Mouse (Mus musculus) hindbrain, embryonic 11.5 days (tissue): ENCODE results near the gene Fli1. TPM values are rescaled to one million over a fixed set of nuclear protein-coding genes. Genes with fewer than 3 reads are reported as not detected.

Experiments used
- ATAC-seq: fragments of 200-750 bp; cut with Nextera tagmentation; 2 replicates; pipeline ENCODE4 v1.8.0; 2017; ENCODE audit warnings: mild to moderate bottlenecking, moderate TSS enrichment, moderate library complexity; ENCODE audit not compliant: low FRiP score
- DNase-seq: peaks from one replicate; pipeline ENCODE4 v3.0.0-alpha.2; 2015; ENCODE audit warnings: low spot score
- H3K27ac ChIP-seq: fragments of 300-500 bp; sonication (generic); 2 replicates; pipeline ENCODE4 v1.5.1; 2014; ENCODE audit warnings: mild to moderate bottlenecking, low read depth, low read length
- H3K27me3 ChIP-seq: fragments of 300-500 bp; sonication (generic); 2 replicates; pipeline ENCODE4 v1.6.1; 2014; ENCODE audit warnings: mild to moderate bottlenecking, low read length, moderate library complexity, mixed read lengths; ENCODE audit not compliant: control insufficient read depth, insufficient read depth
- H3K36me3 ChIP-seq: fragments of 300-500 bp; sonication (generic); 2 replicates; pipeline ENCODE4 v1.6.1; 2014; ENCODE audit warnings: mild to moderate bottlenecking, low read length, moderate library complexity, mixed read lengths; ENCODE audit not compliant: control insufficient read depth, insufficient read depth
- H3K4me1 ChIP-seq: fragments of 300-500 bp; sonication (generic); replicated peaks from 2 replicates; pipeline ENCODE4 v1.6.1; 2014; ENCODE audit warnings: low read length, mixed read lengths; ENCODE audit not compliant: control insufficient read depth, insufficient read depth
- H3K4me2 ChIP-seq: fragments of 300-500 bp; sonication (generic); replicated peaks from 2 replicates; pipeline ENCODE4 v1.6.1; 2014; ENCODE audit warnings: mild to moderate bottlenecking, low read depth, low read length
- H3K4me3 ChIP-seq: fragments of 300-500 bp; sonication (generic); 2 replicates; pipeline ENCODE4 v1.5.1; 2014; ENCODE audit warnings: low read depth, low read length
- H3K9ac ChIP-seq: fragments of 300-500 bp; sonication (generic); 2 replicates; pipeline ENCODE4 v1.6.1; 2014; ENCODE audit warnings: low read depth, low read length
- H3K9me3 ChIP-seq: fragments of 300-500 bp; sonication (generic); 2 replicates; pipeline ENCODE4 v1.6.1; 2016; ENCODE audit warnings: low read length; ENCODE audit not compliant: control insufficient read depth
- WGBS: fragments of 180-500 bp; shearing (Covaris S2); extraction: QIAGEN DNeasy Blood & Tissue Kit; methylation state at CpG from one replicate; pipeline ENCODE4 v1.1.7; 2014; 5-methylcytosine and 5-hydroxymethylcytosine counted together
- polyA plus RNA-seq: library from polyadenylated mRNA; unstranded; fragments of >200 nt; fragmentation: Nextera tagmentation; extraction: Ambion mirVana; gene quantifications from 2 replicates; pipeline ENCODE4 v1.2.1, GENCODE M21; 2014

Gene Fli1
- polyA plus RNA-seq, 1 experiment from 2014 or later, result 22.2 TPM

DNA sequence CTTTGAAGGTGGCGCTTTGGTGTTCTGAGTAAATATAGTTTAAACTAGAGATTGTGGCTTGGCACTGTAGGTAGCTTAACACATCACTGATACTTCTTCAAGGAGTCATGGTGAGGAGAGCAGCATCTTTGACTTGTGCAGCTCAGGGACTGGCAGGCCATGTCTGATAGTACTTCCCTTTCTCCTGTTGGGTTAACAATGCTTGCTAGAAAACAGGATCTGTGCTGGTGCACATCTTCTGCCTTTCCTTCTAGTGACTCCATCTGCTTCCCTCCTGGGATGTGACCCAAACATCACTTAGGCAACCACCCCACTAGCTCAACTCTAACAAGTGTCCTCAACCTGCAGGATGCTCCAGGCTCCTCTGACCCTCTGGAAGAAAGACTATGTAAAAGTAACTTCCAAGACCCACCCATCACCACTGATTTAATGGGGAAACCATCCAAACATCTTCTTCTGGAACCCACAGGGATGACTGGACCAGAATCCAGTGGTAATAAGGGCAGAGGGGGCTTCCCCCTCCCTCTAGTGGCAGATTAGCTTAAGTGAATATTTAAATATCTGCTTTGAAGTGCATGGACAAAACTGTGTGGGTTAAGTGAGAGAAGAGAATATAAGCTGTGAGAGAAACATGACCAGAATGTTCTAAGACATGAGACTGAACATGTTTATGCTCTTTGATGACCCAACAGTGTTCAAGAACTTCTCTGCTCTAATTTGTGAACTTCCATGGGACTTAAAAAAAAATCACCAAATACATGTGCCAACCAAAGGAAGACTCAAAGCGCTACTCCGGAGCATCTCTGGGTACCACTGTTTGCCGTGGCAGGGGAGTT, 48.9 kb downstream of the Fli1 start:
- H3K9me3 ChIP-seq, result no peaks in the 10 kb centered on the region
- H3K4me3 ChIP-seq, result no peak overlapping the region
- H3K4me2 ChIP-seq, result no peak overlapping the region
- ATAC-seq, result no peak
- 88% methylated on average over 4 of the region's 4 CpGs for WGBS
- H3K9ac ChIP-seq, result no peak overlapping the region
- no peak for DNase-seq
- H3K36me3 ChIP-seq, result no peaks in the 10 kb centered on the region
- H3K4me1 ChIP-seq, result no peaks in the 10 kb centered on the region; the same call in 1 of the 2 replicates
- no peak overlapping the region for H3K27ac ChIP-seq
- no peaks in the 10 kb centered on the region for H3K27me3 ChIP-seq

- Histone ChIP-seq H3K27ac (no peak overlapping the region), H3K4me2 (no peak overlapping the region), H3K4me1 (no peaks in the 10 kb centered on the region; the same call in 1 of the 2 replicates), H3K9me3 (no peaks in the 10 kb centered on the region), H3K4me3 (no peak overlapping the region), H3K9ac (no peak overlapping the region), H3K27me3 (no peaks in the 10 kb centered on the region), H3K36me3 (no peaks in the 10 kb centered on the region)
- ATAC-seq (no peak), DNase-seq (no peak)
- 77% methylated on average over 2 of the region's 2 CpGs for WGBS
Measured at GRCm38 (mm10) chr9:32492753-32493152, 49.9 kb downstream of the Fli1 start.

GRCm38 (mm10) chr9:32491484-32491883, 51.2 kb downstream of the Fli1 start:
- 80% methylated on average over 2 of the region's 2 CpGs for WGBS
- Histone ChIP-seq H3K4me2 (no peak overlapping the region), H3K4me3 (no peak overlapping the region), H3K27me3 (no peaks in the 10 kb centered on the region), H3K4me1 (no peaks in the 10 kb centered on the region; the same call in 1 of the 2 replicates), H3K27ac (no peak overlapping the region), H3K9me3 (no peaks in the 10 kb centered on the region), H3K9ac (no peak overlapping the region), H3K36me3 (no peaks in the 10 kb centered on the region)
- DNase-seq (no peak), ATAC-seq (no peak)

- WGBS, result 78% methylated on average over 4 of the region's 4 CpGs
- H3K27me3 ChIP-seq, result no peaks in the 10 kb centered on the region
- no peaks in the 10 kb centered on the region; the same call in 1 of the 2 replicates for H3K4me1 ChIP-seq
- H3K9ac ChIP-seq, result no peak overlapping the region
- H3K4me2 ChIP-seq, result no peak overlapping the region
- no peak for ATAC-seq
- H3K36me3 ChIP-seq, result no peaks in the 10 kb centered on the region
- no peaks in the 10 kb centered on the region for H3K9me3 ChIP-seq
- no peak overlapping the region for H3K27ac ChIP-seq
- DNase-seq, result no peak
- no peak overlapping the region for H3K4me3 ChIP-seq
Measured at GRCm38 (mm10) chr9:32489794-32490358, 52.8 kb downstream of the Fli1 start.

- no peak overlapping the region for H3K4me2 ChIP-seq
- H3K27ac ChIP-seq, result no peak overlapping the region
- no peaks in the 10 kb centered on the region; the same call in 1 of the 2 replicates for H3K4me1 ChIP-seq
- no peak for DNase-seq
- H3K9me3 ChIP-seq, result no peaks in the 10 kb centered on the region
- no peak for ATAC-seq
- no peak overlapping the region for H3K9ac ChIP-seq
- no peak overlapping the region for H3K4me3 ChIP-seq
- H3K36me3 ChIP-seq, result no peaks in the 10 kb centered on the region
- 63% methylated on average over 4 of the region's 4 CpGs for WGBS
- no peaks in the 10 kb centered on the region for H3K27me3 ChIP-seq
Measured at GRCm38 (mm10) chr9:32489315-32489714, 53.3 kb downstream of the Fli1 start.

DNA sequence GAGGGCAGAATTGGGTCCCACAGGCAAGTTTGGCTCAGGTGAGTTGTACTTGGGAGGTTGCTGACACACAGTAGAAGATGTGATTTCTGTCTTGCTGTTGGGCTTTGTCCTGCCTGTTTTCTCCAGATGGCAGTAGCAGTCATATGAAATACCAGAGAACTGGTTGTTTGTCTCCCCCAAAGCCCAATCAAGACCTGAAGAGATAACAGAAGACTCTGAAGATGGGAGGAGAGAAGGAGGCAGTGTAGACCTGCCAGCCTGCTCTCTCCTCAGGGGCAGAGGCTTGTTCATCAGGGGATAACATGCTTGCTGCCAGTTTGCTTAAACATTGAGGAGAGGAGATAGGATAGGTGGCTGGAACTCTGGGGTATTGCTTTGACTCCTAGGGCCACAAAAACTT, 54.0 kb downstream of the Fli1 start:
- Histone ChIP-seq H3K27ac (no peak overlapping the region), H3K9ac (no peak overlapping the region), H3K4me2 (no peak overlapping the region), H3K27me3 (no peaks in the 10 kb centered on the region), H3K36me3 (no peaks in the 10 kb centered on the region), H3K4me1 (no peaks in the 10 kb centered on the region; the same call in 1 of the 2 replicates), H3K4me3 (no peak overlapping the region), H3K9me3 (no peaks in the 10 kb centered on the region)
- DNase-seq (no peak), ATAC-seq (no peak)

DNA sequence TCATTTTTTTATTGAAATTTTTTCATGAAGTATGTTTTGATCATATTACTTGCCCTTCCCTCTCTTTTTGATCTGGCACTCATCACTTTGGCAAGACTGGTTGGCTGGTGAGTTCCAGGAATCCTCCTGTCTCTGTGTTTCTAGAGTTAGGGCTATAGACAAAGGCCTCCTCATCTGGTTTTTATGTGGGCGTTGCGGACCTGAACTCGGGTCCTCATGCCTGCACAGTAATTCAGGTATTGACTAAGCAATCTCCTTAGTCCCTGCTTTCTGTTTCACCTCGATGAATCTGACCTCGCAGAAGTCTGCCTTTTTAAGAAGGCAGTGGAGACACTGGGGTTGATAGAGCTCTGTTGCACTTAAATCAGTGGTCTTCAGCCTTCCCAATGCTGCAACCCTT, 54.8 kb downstream of the Fli1 start:
- 92% methylated on average over 5 of the region's 5 CpGs for WGBS
- Histone ChIP-seq H3K4me1 (no peaks in the 10 kb centered on the region; the same call in 1 of the 2 replicates), H3K36me3 (no peaks in the 10 kb centered on the region), H3K9ac (no peak overlapping the region), H3K4me2 (no peak overlapping the region), H3K4me3 (no peak overlapping the region), H3K9me3 (no peaks in the 10 kb centered on the region), H3K27me3 (no peaks in the 10 kb centered on the region), H3K27ac (no peak overlapping the region)
- DNase-seq (no peak), ATAC-seq (no peak)

DNA sequence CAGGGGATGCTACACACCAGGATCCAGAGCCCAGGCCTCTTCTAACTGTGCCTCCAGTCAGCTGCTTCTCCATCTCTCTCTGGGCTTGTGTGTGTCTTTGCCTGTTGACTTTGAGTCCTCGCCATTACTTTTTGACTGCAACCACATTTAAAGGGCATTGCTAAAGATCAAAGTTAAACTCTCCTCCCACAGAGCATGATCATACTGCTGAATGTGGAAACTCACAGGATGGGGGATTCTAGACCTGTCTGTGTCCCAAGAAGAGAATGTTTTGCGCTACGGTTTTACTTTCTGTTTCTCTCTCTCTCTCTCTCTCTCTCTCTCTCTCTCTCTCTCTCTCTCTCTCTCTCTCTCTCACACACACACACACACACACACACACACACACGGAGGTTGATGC, 55.3 kb downstream of the Fli1 start:
- no peak overlapping the region for H3K9ac ChIP-seq
- DNase-seq (no peak), ATAC-seq (no peak)
- H3K9me3 ChIP-seq, result no peaks in the 10 kb centered on the region
- no peak overlapping the region for H3K4me3 ChIP-seq
- H3K4me2 ChIP-seq, result no peak overlapping the region
- H3K27me3 ChIP-seq, result no peaks in the 10 kb centered on the region
- no peak overlapping the region for H3K27ac ChIP-seq
- no peaks in the 10 kb centered on the region for H3K36me3 ChIP-seq
- WGBS, result 83% methylated on average over 4 of the region's 4 CpGs
- H3K4me1 ChIP-seq, result no peaks in the 10 kb centered on the region; the same call in 1 of the 2 replicates

DNA sequence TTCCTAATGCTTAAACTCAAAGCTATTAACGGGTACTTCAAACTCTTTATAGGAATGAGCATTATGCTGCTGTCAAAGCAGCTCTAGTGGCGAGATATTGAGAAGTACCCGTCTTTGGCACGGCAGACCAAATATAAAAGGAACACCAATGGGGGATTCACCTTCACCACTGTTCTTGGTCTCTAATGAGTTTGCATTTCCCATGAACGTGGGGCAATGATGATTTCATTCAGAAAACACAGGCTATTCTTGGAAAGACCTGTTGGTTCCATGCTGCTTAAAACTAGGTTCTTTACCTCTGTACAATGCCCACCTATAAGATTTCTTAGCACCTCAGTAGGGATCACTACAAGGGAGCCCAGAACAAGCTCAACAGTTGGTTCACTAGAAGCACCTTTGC, 62.2 kb downstream of the Fli1 start:
- Histone ChIP-seq H3K9ac (no peak overlapping the region), H3K36me3 (no peaks in the 10 kb centered on the region), H3K4me1 (no peaks in the 10 kb centered on the region), H3K27me3 (no peaks in the 10 kb centered on the region), H3K27ac (no peak overlapping the region), H3K9me3 (no peaks in the 10 kb centered on the region), H3K4me2 (no peak overlapping the region), H3K4me3 (no peak overlapping the region)
- WGBS, result 86% methylated on average over 5 of the region's 5 CpGs
- DNase-seq, result no peak
- ATAC-seq, result no peak
